Mouse (Mus musculus) kidney, adult 2 months (tissue): ENCODE data around the gene Wbp4. TPM values are rescaled to one million over a fixed set of nuclear protein-coding genes. Genes with fewer than 3 reads are reported as not detected.
"Not testable (repeated sequence)": the region's sequence is repeated elsewhere in the genome, so short reads cannot be mapped to it uniquely, and the experiment has no call there.

Experiments used
- DNase-seq: peaks from one replicate; pipeline ENCODE4 v3.0.0; 2021
- H3K27ac ChIP-seq: fragments of 200-500 bp; 2 replicates; pipeline ENCODE4 v1.5.1; 2012; ENCODE audit warnings: low read depth, low read length, control low read depth, inconsistent platforms; ENCODE audit not compliant: insufficient read depth
- H3K27me3 ChIP-seq: fragments of 200-500 bp; replicated peaks from 2 replicates; pipeline ENCODE4 v1.6.1; 2012; ENCODE audit warnings: mild to moderate bottlenecking, moderate library complexity, low read length, inconsistent platforms; ENCODE audit not compliant: control insufficient read depth, insufficient read depth
- H3K36me3 ChIP-seq: fragments of 200-500 bp; 2 replicates; pipeline ENCODE4 v1.6.1; 2012; ENCODE audit warnings: mild to moderate bottlenecking, moderate library complexity, low read length, inconsistent platforms; ENCODE audit not compliant: control insufficient read depth, insufficient read depth
- H3K4me1 ChIP-seq: fragments of 200-500 bp; 2 replicates; pipeline ENCODE4 v1.6.1; 2011; ENCODE audit warnings: low read length; ENCODE audit not compliant: control insufficient read depth, insufficient read depth
- H3K4me3 ChIP-seq: fragments of 200-500 bp; 2 replicates; pipeline ENCODE4 v1.5.1; 2011; ENCODE audit warnings: mild to moderate bottlenecking, low read depth, low read length, control low read depth; ENCODE audit not compliant: insufficient read depth
- CTCF ChIP-seq: fragments of 200-500 bp; conservative IDR thresholded peaks from 2 replicates; pipeline ENCODE4 v1.5.1; 2011; ENCODE audit warnings: low read depth, mild to moderate bottlenecking, control low read depth, low read length, moderate library complexity, mixed read lengths; ENCODE audit not compliant: insufficient read depth, insufficient read length
- POLR2A ChIP-seq: fragments of 200-500 bp; IDR thresholded peaks from one replicate; pipeline ENCODE4 v1.6.1; 2011; ENCODE audit warnings: low read depth, low read length, control low read depth
- WGBS: fragments of 180-500 bp; shearing (Covaris S2); methylation state at CpG from one replicate; pipeline ENCODE4 v1.1.7; 2018; 5-methylcytosine and 5-hydroxymethylcytosine counted together
- polyA plus RNA-seq: library from polyadenylated mRNA; depleted of rRNA; stranded (reverse); fragments of >200 nt; gene quantifications from 2 replicates; pipeline ENCODE4 v1.2.3, GENCODE M21; 2012; rRNA removed

The Wbp4 gene
- polyA plus RNA-seq: 4.7 and 5.0 TPM in 2 replicates

- H3K36me3 ChIP-seq: no peaks in the 10 kb centered on the region
- peak within 1 kb of the TSS; percentile 71 for H3K4me3 ChIP-seq
- H3K27me3 ChIP-seq: no peaks in the 10 kb centered on the region
- under 1% methylated on average over 86 of the region's 86 CpGs for WGBS
- H3K27ac ChIP-seq: peak within 1 kb of the TSS; percentile 97
- DNase-seq: peak; percentile 92
- TF ChIP-seq CTCF: no peak
- no peak for TF ChIP-seq POLR2A
- H3K4me1 ChIP-seq: peaks cover 22% of the 10 kb centered on the region
These were observed at the start of gene Wbp4 for GRCm38 (mm10) chr14:79481339-79482151. TSS of gene Wbp4 (minus strand) at chr14:79481520.

- Histone ChIP-seq H3K4me1 (peaks cover 13% of the 10 kb centered on the region), H3K27ac (no peak overlapping the region), H3K4me3 (no peak overlapping the region), H3K27me3 (no peaks in the 10 kb centered on the region), H3K36me3 (no peaks in the 10 kb centered on the region)
- TF ChIP-seq POLR2A (no peak), CTCF (no peak)
- WGBS: 90% methylated on average over 6 of the region's 6 CpGs
- no peak for DNase-seq
These were observed 49.4 kb upstream of the Wbp4 start for GRCm38 (mm10) chr14:79530761-79531160.

GRCm38 (mm10) chr14:79529581-79530554, 48.5 kb upstream of the Wbp4 start:
- peaks cover 8% of the 10 kb centered on the region for H3K4me1 ChIP-seq
- TF ChIP-seq POLR2A: no peak
- no peak for TF ChIP-seq CTCF
- H3K27me3 ChIP-seq: no peaks in the 10 kb centered on the region
- H3K27ac ChIP-seq: no peak overlapping the region
- H3K36me3 ChIP-seq: no peaks in the 10 kb centered on the region
- no peak overlapping the region for H3K4me3 ChIP-seq
- 80% methylated on average over 10 of the region's 10 CpGs for WGBS
- DNase-seq: no peak

- no peak for TF ChIP-seq POLR2A
- no peak for TF ChIP-seq CTCF
- peaks cover 6% of the 10 kb centered on the region; the same call in 1 of the 2 replicates for H3K4me1 ChIP-seq
- peak overlapping the region; percentile 41; the same call in 1 of the 2 replicates for H3K27ac ChIP-seq
- no peaks in the 10 kb centered on the region for H3K27me3 ChIP-seq
- DNase-seq: peak; percentile 83
- no peak overlapping the region for H3K4me3 ChIP-seq
- WGBS: 41% methylated on average over 6 of the region's 6 CpGs
- no peaks in the 10 kb centered on the region for H3K36me3 ChIP-seq
These were observed 46.4 kb upstream of the Wbp4 start for GRCm38 (mm10) chr14:79527704-79528103.

GRCm38 (mm10) chr14:79526106-79526505, 44.8 kb upstream of the Wbp4 start:
- DNase-seq, H3K27me3 ChIP-seq, H3K4me3 ChIP-seq, H3K36me3 ChIP-seq, H3K27ac ChIP-seq: not testable (repeated sequence)
- H3K4me1 ChIP-seq: peaks cover 11% of the 10 kb centered on the region
- WGBS: 88% methylated on average over 12 of the region's 12 CpGs

GRCm38 (mm10) chr14:79522387-79522786, 41.1 kb upstream of the Wbp4 start:
- Histone ChIP-seq H3K27me3 (no peaks in the 10 kb centered on the region), H3K4me1 (peaks cover 21% of the 10 kb centered on the region), H3K27ac (no peak overlapping the region), H3K36me3 (no peaks in the 10 kb centered on the region), H3K4me3 (no peak overlapping the region)
- 80% methylated on average over 9 of the region's 9 CpGs for WGBS
- TF ChIP-seq CTCF: no peak
- no peak for TF ChIP-seq POLR2A
- DNase-seq: no peak
